Mouse (Mus musculus): ENCODE measurements around the gene Vsx1.

- TF ChIP-seq USF1 (IDR thresholded peaks at IDR 0.05; ENCODE audit: low read depth, low read length) = no peak
- no peak for TF ChIP-seq SMC3 (IDR thresholded peaks at IDR 0.05; ENCODE audit: low read depth, low read length)
- no peak for TF ChIP-seq ZNF384 (IDR thresholded peaks at IDR 0.05; ENCODE audit: low read depth, low read length)
- TF ChIP-seq MEF2A (IDR thresholded peaks at IDR 0.05; ENCODE audit: borderline replicate concordance, low read depth, low read length) = no peak
- no peak for TF ChIP-seq USF2 (conservative IDR thresholded peaks at IDR 0.05; ENCODE audit: low read depth, low read length)
- TF ChIP-seq CTCF (conservative IDR thresholded peaks at IDR 0.05 in 1 of 2, IDR thresholded peaks at IDR 0.05 in 1 of 2; ENCODE audit: low read depth in 2 of 2, low read length in 2 of 2) = no peak
Observed at GRCm38 (mm10) chr2:150663255-150663654, 25.9 kb downstream of the Vsx1 start.
